Mouse (Mus musculus) heart, postnatal 36 days (tissue): ENCODE data around the gene Rbks. TPM values are rescaled to one million over a fixed set of nuclear protein-coding genes. Genes with fewer than 3 reads are reported as not detected.
"Not testable (repeated sequence)": the region's sequence is repeated elsewhere in the genome, so short reads cannot be mapped to it uniquely, and the experiment has no call there.

Experiments
- DNase-seq, 2 experiments: peaks; one replicate each; pipeline ENCODE4 v3.0.0; 2021 to 2022
- intact Hi-C: fragments of 180-260 bp; cut with DNase I; formaldehyde crosslinking; loops from one replicate; pipeline ENCODE4 v1.15.1; 2025
- total RNA-seq, 2 experiments: library from RNA; stranded (reverse); gene quantifications; 2 replicates each; pipeline ENCODE4 v1.2.3; 2021

The Rbks gene
- total RNA-seq, 2 experiments from 2014 or later: 3.2 to 3.4 TPM

DNA sequence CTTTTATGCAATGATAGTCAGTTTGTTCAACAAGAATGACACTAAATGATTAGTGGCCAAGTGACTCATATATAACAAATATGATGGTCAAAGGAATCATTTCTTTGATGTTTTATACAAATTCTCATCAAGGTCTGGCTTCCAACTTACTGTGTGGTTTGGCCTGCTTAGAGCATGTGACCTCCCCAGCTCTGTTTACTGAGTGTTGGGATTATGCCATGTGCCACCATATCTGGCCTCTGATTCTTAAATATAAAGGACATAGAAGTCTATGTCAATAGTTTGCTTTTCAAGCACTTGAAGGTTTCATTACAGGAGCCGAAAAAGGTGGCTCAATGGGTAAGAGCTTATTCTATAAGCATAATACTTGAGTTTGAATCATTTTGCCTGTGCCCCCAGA, 15.1 kb downstream of the Rbks start:
- no peak for DNase-seq
- intact Hi-C loops: no loop called here

DNA sequence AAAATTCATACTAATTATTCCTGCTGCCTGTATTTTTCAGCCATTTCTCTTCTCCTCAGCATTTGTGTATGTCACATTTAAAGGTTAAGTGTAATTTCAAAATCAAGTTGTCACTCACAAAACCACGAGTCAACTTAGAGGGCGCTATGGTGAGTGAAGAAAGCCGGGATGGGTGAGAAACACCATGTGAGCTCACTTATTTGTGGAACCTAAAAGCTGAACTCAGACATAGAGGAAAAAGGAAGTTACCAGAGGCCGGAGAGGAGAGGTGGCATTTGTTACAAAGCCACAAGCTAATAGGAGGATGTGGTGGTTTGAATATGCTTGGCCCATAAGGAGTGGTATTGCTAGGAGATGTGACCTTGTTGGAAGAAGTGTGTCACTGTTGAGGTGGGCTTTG, 17.2 kb downstream of the Rbks start:
- intact Hi-C loops: no loop called here
- no peak for DNase-seq

DNA sequence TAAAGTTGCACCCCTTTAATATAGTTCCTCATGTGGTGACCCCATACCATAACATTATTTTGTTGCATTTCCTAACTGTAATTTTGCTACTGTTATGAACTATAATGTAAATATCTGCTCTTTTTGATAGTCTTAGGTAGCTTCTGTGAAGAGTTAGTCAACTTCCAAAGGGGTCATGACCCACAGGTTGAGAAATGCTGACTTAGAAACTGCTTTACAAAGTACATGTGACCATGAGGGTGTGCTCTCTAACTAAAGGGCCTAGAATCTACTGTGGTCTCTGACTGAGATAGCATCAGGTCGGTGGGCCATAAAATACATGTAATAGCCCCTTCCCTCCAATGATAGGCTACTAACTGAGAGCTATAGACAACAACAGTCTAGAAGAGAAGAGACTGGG, 19.4 kb downstream of the Rbks start:
- no peak for DNase-seq
- intact Hi-C loops: no loop called here

DNA sequence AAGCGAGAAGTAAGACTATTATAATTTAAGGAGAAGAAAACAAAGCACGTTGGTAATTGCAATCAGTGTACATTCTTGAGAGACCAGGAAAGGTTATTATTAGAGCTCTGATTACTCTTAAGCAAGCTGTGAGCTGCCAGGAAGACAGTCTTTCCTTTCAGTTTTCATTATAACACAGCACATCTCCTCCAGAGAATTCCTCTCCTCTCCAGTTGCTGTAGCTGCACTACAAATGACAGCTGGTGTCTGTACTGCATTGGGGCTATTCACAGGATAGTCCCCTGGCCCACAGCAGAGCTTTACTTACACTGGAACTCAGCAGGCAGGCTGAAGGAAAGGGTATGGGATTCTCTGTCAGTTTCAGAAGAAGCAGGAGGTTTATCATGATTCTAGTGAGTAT, 24.0 kb downstream of the Rbks start:
- DNase-seq: no peak

DNA sequence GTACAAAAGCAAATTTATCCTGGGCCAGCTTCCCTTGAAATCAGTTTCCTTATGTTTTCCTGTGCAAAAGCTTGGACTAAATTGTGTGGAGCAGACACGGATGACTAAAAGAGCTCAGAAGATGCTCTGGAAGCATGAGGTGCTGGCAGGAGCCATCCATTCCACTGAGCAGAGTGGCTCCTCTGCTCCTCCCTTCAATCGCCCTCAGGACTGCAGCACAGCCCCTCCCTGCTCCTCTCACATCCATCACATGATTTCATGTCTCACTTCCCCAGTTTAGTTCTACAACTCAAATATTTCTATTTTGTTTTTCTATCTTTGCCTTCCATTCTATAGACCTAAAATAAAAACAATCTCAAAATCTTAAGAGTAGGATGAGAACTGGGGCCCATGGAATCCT, 26.3 kb downstream of the Rbks start:
- intact Hi-C loops: no loop called here
- no peak for DNase-seq

More for the DNA sequence above, 24.0 kb downstream of the Rbks start:
- intact Hi-C loops: no loop called here

DNA sequence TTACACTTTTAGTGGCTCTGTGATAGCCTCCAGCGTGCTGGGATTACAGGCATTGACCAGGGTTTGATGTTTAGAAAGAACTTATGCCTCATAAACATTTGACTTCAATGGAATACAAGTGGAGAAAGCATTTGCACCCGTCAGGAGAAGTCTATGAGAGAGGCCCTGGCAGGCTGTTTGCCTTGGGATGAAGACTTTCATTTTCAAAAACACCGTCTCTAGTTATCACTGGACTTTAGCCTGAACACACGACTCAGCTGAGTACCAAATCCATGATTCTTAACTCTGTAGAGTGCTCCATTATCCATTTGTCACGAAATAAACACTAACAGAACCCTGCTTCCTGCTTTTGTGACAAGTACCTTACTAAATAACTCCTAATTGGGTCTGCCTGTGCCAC, 27.4 kb downstream of the Rbks start:
- intact Hi-C loops: no loop called here
- no peak for DNase-seq

DNA sequence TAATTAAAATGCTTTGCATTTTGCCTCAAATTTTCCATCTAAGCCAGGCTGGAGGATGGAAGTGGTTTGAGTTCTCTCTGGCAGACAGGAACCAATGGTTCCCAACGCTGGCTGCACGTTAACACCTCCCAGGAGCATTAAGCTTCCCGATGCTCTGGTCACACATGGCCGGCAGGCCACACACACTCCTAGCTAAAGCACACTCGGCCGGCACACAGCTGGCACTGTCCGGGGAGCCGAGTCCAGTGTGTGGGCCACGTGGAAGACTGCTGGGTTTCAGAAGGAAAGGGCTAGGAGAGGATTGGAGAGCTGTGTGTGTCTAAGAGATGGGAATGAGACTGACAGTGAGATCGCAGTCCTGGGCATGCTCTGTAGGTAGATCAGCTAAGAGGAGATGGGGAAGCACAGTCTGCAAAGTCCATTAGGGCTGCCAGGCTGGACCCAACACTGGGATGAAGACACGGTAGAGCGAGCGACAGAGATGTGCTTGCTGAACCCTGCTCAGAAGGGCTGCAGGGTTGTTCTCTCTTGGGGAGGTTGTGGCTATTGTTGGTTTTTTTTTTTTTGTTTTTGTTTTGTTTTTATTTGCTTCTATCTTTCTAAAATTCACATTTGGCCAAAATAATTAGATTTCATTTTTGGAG, 29.0 kb downstream of the Rbks start:
- intact Hi-C loops: no loop called here
- DNase-seq: no peak

DNA sequence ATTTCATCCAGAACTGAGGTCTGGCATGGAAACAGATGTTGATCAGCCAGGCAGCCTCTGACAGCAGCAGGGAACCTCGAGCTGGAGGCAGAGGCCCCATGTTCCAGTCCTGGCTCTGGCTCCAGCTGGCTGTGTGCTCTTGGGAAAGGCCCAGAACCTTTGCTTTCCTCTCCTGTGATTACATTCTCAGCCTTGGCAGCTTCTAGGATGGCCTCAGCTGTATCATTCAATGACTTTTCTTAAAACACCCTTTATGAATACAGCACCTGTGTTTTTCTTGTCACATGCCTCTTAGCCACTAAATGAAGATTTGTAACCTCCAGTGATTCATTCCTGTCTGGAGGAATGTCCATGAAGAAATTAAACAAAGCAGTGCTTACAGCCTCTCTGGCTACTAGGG, 31.3 kb downstream of the Rbks start:
- intact Hi-C loops: no loop called here
- DNase-seq: peak in 1 of 2 experiments; percentile 5

DNA sequence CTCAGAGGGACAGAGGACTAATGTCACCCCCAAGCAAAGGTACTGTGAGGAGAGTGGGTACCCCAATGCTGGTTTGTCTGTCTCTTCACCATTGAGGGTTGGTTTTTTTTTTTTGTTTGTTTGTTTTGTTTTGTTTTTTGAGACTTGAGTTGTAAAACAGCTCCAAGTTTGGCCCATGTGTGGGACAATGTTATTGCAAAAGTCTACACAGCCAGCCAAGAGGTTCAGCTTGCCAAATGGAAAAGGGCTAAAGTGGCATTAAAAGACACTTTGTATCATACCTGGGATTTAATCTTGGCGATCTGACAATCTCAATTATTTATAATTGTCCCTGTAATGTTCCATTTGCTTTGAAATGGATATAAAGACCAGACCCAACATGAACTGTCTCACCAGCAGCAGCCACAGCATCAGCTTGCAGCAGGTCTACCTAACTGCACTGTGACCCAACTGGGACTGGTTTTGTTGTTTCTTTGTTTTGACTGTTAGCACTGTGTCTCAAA, 41.7 kb downstream of the Rbks start:
- DNase-seq: no peak
- intact Hi-C loops: no loop called here

DNA sequence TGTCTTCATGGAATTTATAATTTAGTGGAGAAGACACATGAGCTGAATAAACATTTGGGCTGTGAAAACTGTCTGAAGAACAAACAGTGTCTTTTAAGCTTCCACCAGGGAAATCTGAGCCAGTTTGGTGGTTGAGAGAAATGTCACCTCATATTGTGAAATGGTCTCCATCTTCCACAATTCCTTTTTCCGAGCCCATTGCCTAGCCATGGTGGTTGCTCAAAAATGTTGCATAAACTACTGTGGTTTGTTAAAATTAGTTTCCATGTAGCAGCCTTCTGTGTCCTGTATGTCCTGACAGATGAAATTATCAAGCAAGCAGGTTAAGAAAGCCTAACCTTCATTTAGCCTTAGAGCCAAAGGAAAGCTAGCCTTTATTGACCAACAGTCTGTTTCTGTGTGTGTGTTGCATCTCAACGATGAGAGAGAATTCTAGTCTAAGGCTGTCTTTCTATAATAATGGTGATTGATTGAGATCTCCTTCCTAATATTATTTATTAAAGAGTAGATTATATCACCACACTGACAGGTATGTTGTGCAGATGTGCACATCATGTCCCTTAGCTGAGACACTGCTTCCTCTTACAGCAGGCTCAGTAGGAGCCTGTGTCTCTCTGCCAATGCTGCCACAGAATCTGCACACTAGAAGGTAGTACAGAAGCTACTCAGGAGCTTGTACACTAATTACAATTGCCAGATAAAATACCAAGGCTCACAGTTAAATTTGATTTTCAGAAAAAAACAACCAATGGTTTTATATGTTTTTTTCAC, 46.7 kb downstream of the Rbks start:
- DNase-seq: no peak
- intact Hi-C loops: no loop called here

DNA sequence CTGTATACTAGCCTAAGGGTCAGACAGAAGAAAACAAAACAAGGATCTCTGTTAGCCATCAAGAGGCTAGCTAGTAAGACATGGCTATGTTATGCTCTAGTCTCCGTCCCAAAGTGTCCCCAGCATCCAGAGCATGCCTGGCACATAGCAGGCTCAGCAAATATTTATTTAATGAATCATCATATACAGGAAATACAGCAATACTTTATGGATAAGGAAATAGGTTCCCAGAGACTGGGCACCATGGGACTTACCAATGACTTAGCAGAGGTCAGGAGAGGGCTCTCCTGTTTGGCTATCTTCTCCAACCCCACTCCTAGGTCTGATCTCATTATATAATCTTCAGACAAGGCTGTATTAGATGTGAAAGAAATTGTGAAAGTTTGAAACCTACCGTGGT, 50.1 kb downstream of the Rbks start:
- DNase-seq: no peak
- intact Hi-C loops: no loop called here

DNA sequence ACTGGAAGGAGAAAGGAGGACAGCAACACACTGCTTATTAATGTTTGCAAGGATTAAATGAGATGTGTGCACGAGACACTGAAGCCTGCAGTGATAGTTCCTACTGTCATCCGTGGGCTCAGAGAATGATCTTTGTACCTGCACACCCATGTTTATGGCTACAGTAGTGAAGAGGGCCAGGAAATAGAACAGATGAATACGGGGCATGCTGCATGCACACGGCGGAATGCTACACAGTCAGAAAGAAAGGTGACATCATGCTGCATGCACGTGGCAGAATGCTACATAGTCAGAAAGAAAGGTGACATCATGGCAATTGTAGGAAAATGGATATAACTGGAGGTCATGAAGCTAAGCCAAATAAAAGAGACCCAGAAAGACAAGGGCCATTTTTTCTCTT, 50.9 kb downstream of the Rbks start:
- intact Hi-C loops: no loop called here
- no peak for DNase-seq

DNA sequence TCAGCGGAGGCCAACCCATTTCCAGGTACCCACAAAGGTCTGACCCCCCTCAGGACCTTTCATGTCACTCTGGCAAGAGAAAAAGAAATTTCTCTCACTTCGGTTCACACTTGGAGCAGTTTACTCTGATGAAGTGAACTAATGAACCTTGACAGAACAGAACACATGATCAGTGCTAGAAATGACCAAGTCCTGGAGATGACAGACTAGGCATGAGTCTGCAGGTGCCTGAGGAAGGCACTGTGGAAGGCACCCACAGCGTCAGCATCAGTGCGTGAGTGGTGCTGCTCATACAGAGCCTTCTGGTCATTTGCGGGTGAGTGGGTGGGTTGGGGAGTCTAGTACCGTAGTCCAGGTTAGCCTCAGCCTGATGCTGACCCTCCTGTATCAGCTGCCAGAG, 51.6 kb downstream of the Rbks start:
- intact Hi-C loops: no loop called here
- DNase-seq: no peak

DNA sequence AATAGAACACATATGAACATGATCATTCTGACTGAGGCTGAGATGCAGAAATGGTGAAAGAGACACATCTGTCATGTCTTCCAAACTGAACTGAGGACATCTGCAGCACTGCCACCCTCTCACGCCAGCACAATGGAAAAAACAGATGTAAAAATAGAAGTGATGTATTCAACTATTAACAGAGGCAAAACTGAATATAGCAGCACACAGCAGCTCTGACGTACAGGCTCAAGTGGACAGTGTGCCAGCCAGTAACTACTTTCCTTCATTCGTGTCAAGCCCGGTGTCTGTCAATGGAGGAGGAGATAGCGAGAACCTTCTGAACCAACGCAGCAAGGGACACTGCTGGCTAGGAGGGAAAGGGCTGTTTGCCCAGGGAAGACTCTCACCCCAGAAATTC, 52.6 kb downstream of the Rbks start:
- intact Hi-C loops: no loop called here

DNA sequence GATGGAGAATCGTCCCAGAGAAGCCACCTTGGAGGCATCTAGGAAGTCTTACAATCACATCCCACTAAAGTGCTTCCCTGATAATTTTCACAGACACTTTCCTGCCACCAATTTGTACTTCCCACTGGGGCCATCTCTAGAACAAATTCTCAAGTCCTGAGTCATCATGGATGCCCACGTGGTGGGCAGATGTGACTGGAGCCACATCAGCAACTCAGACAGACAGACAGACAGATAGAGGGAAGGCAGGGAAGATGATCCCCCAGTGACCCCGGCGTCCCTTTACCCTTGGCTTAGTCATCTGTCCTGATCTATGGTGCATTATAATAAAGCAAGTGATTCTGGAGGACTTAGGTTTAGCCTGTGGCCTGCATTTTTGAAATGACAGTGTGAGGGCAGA, 53.2 kb downstream of the Rbks start:
- intact Hi-C loops: no loop called here
- DNase-seq: no peak

More for the DNA sequence above, 52.6 kb downstream of the Rbks start:
- peak in 1 of 2 experiments; percentile 20 for DNase-seq

DNA sequence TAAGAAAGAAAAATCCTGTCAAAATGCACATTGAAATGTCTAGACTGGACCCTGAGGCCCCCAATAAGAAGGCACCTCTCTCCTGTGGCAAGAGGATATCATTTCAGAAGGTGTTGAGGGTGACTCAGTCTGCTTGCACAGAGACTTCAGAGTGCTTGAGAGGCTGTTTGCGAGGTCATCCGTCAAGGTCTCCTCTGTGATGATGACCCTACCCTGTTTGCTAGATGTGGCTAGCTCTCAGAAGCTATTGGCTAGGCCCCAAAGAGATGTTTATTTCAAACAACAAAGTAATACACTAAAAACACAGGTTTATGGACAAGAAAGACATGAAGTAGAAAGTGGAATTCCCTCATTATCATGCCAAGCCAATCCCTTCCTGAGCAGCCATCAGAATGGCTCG, 55.1 kb downstream of the Rbks start:
- no peak for DNase-seq
- intact Hi-C loops: no loop called here

DNA sequence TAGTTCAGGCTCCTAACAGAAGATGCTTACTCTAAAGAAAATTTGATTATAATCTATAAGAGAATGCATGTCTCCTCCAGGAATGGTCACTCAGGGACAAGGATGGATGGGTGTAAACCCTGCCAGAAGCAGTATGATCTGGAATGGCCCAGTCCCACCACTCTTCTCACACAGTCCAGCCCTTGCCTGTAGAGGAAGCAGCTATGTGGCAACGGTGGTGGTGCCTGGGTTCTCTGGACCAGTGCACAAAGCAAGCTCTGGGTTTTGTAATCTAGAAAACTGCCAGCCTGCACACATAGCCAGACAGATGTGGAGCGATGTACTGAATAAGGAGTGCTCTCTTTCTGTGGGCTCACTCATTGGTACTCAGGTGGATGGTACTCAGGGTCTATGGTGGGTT, 56.9 kb downstream of the Rbks start:
- intact Hi-C loops: no loop called here
- DNase-seq: no peak

DNA sequence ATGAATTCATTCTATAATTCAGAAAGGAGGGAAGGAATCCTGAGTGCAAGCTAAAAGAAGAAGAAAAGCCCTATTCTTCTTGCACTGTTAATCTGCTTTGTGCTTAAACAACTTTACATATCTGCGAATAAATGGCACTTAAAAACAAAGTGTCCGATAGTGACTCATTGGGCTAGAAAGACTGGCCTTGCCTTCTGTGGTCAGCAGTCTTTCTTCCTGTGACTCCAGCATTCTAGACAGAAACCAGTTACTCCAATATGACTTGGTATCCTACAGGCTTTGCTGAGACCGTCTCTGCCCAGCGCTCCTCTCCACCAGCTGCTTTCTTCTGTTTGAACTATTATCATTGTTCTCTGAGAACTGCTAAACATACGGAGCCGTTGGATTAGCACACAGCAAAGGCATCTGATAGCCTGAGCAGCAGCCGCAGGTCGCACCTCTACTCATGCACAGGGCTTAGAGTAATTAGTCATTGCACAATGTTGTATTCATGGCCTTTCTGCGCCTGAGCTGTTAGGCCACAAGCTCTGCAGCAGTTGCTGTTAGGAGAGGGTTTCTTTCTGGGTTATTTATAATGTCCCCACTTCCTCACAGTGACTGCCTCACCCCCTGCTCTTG, 60.7 kb downstream of the Rbks start:
- no peak for DNase-seq
- intact Hi-C loops: no loop called here

DNA sequence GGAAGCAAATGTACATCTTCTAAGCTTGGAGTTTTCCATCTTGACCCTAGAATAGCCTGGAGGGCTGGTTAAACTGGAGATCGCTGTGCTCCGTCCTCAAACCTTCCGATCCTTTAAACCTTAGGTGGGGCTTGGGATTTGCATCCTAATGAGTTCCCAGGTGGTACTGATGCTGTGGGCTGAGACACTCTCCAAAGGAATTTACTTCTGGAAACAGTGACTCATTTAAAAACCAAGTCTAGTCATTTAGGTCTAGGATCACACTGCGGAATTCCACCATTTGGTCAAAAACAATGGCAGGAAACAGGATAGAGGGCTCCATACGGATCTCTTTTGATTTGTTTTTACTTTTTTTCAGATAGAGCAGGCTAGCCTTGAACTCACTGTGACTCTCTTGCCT, 62.7 kb downstream of the Rbks start:
- intact Hi-C loops: no loop called here
- no peak for DNase-seq

DNA sequence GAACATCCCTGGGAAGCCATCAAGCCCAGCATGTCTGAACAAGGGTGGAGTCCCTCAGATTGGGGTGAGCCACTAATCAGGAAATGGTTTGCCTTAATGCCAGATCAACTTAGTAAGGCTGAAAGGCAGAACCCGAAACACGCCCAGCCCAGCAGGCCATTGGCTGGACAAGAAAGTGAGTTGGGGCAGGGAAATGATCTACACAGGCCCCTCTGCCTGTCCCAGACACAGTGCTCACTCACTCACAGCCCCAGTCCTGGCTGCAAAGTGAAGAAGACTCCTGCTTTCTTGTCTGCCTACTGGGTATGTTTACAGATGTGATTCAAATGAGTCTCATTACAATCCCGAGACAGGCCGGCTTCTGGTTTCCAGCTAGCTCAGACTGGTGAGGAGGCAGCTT, 63.3 kb downstream of the Rbks start:
- intact Hi-C loops: no loop called here
- DNase-seq: no peak

DNA sequence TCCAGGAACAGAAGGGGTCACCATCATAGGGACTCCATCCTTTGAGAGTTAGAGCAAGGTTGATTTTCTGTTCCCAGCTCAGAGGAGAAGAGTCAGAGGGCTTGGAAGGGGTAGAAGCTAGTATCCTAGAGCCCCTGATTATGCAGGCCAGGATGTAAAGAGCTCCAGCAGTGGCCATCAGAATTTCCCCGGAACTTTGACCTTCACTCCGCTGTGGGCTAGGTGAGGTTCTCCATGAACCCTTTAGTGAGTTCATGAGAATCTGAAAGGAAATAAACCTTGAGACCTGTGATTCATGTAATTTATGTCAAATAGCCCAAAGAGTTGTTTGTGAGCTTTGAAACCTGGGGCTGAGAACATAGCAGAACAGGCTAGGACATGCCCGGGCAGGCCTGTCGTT, 66.3 kb downstream of the Rbks start:
- intact Hi-C loops, DNase-seq: not testable (repeated sequence)

DNA sequence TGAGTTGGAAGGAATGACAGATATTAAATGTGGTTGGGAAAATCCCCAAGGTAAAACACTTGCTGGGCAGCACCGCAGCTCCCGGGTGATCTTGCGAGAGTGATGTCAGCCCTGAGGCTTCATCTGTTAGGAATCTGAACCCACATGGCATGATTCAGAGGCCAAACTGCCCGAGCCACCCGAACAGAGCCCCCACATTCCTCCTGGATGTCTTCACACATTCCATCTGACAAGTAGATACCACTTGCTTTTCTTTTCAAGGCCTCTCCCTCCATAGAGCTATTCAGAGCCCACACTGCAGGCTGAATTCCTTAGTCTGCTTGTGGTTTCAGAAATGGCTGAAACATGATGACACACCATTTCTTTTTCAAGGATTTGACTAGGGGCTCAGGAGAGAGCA, 67.4 kb downstream of the Rbks start:
- peak; percentile 22 to 39 for DNase-seq
- intact Hi-C loops: no loop called here
